Mouse (Mus musculus): ENCODE data around the gene Atf5.

GRCm38 (mm10) chr7:44772591-44773204 lies 43.8 kb downstream of the Atf5 start:
- TF ChIP-seq CTCF (IDR thresholded peaks at IDR 0.05; ENCODE audit: low read depth): no peak
- no peak for TF ChIP-seq EP300 (optimal IDR thresholded peaks at IDR 0.05)

Measured in stomach, postnatal 0 days (tissue).